Mouse (Mus musculus): ENCODE measurements around the gene Atp9a. TPM values are rescaled to one million over a fixed set of nuclear protein-coding genes. Genes with fewer than 3 reads are reported as not detected.
A peak's percentile ranks its signal among the peaks of the same experiment; 100 is the strongest.
"Not testable (repeated sequence)": the region's sequence is repeated elsewhere in the genome, so short reads cannot be mapped to it uniquely, and the experiment has no call there.

The Atp9a gene
- polyA plus RNA-seq, 1 experiment from 2014 or later = 30.4 TPM

DNA sequence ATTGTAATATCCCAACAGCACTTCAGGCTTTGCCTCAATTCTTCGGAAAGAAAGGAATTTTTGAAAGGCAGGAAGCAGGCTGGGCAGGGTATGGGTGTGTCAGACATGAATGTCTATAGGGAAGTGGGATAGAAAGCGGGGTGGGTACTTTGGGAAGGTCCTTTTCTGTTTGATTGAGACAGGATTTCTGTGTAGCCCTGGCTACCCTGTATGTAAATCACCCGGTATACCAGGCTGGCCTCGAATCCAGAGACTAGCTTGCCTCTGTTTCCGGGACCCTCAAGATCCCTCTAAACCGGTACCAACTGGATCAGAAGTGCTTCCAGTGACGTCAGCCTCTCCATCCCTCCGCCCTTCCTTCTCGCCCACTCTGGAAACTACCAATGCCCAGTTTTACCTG, 18.9 kb upstream of the Atp9a start:
- H3K36me3 ChIP-seq (ENCODE audit: control insufficient read depth, insufficient read depth, low read length) = peaks cover 4% of the 10 kb centered on the region
- DNase-seq (ENCODE audit: low spot score) (no peak), ATAC-seq (ENCODE audit: insufficient read depth, low FRiP score, low TSS enrichment) (no peak)
- peaks cover 29% of the 10 kb centered on the region for H3K4me1 ChIP-seq (ENCODE audit: control insufficient read depth, insufficient read depth, low read length)
- no peak overlapping the region for H3K4me3 ChIP-seq (ENCODE audit: low read depth, low read length)
- no peak overlapping the region for H3K27ac ChIP-seq (ENCODE audit: low read depth, low read length)
- H3K9me3 ChIP-seq (ENCODE audit: control insufficient read depth, low read length) = no peaks in the 10 kb centered on the region
- 0 out of 2 replicates have a peak, but pooled peaks cover 7% of the 10 kb centered on the region for H3K27me3 ChIP-seq (ENCODE audit: control insufficient read depth, insufficient read depth, low read length)
- no peak overlapping the region for H3K4me2 ChIP-seq (ENCODE audit: low read depth)
- WGBS = 89% methylated on average over 9 of the region's 9 CpGs
- no peak overlapping the region for H3K9ac ChIP-seq (ENCODE audit: low read length)

GRCm38 (mm10) chr2:168744406-168744805, 2.2 kb upstream of the Atp9a start:
- not testable (repeated sequence) for H3K27ac ChIP-seq (ENCODE audit: low read depth, low read length); H3K9ac ChIP-seq (ENCODE audit: low read length); H3K36me3 ChIP-seq (ENCODE audit: control insufficient read depth, insufficient read depth, low read length); H3K27me3 ChIP-seq (ENCODE audit: control insufficient read depth, insufficient read depth, low read length); H3K4me2 ChIP-seq (ENCODE audit: low read depth); ATAC-seq (ENCODE audit: insufficient read depth, low FRiP score, low TSS enrichment); H3K9me3 ChIP-seq (ENCODE audit: control insufficient read depth, low read length); H3K4me3 ChIP-seq (ENCODE audit: low read depth, low read length); H3K4me1 ChIP-seq (ENCODE audit: control insufficient read depth, insufficient read depth, low read length); DNase-seq (ENCODE audit: low spot score)
- 90% methylated on average over 10 of the region's 10 CpGs for WGBS

DNA sequence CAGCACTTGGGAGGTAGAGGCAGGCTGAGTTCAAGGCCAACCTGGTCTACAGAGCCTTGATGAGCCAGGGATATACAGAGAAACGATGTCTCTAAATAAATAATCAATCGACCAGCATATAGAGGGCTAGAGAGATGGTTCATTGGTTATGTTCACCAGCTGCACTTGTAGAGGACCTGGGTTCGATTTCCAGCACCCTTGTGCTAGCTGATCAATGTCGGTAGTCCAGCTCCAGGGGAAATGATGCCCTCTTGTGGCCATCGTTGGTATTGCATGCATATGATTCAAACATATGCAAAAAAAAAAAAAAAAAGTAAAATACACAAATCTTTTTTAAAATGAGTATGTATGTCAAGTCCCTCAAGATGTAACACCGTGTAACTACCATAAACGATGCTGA, 440 bp upstream of the Atp9a start:
- no peaks in the 10 kb centered on the region for H3K27me3 ChIP-seq (ENCODE audit: control insufficient read depth, insufficient read depth, low read length)
- no peaks in the 10 kb centered on the region for H3K36me3 ChIP-seq (ENCODE audit: control insufficient read depth, insufficient read depth, low read length)
- no peak overlapping the region for H3K9ac ChIP-seq (ENCODE audit: low read length)
- H3K27ac ChIP-seq (ENCODE audit: low read depth, low read length) = no peak overlapping the region
- no peak overlapping the region for H3K4me3 ChIP-seq (ENCODE audit: low read depth, low read length)
- WGBS = 18% methylated on average over 7 of the region's 7 CpGs
- ATAC-seq (ENCODE audit: insufficient read depth, low FRiP score, low TSS enrichment) (no peak), DNase-seq (ENCODE audit: low spot score) (peak; percentile 67)
- peaks cover 3% of the 10 kb centered on the region; the same call in 1 of the 2 replicates for H3K9me3 ChIP-seq (ENCODE audit: control insufficient read depth, low read length)
- H3K4me1 ChIP-seq (ENCODE audit: control insufficient read depth, insufficient read depth, low read length) = no peaks in the 10 kb centered on the region
- H3K4me2 ChIP-seq (ENCODE audit: low read depth) = no peak overlapping the region; the same call in 1 of the 2 replicates

DNA sequence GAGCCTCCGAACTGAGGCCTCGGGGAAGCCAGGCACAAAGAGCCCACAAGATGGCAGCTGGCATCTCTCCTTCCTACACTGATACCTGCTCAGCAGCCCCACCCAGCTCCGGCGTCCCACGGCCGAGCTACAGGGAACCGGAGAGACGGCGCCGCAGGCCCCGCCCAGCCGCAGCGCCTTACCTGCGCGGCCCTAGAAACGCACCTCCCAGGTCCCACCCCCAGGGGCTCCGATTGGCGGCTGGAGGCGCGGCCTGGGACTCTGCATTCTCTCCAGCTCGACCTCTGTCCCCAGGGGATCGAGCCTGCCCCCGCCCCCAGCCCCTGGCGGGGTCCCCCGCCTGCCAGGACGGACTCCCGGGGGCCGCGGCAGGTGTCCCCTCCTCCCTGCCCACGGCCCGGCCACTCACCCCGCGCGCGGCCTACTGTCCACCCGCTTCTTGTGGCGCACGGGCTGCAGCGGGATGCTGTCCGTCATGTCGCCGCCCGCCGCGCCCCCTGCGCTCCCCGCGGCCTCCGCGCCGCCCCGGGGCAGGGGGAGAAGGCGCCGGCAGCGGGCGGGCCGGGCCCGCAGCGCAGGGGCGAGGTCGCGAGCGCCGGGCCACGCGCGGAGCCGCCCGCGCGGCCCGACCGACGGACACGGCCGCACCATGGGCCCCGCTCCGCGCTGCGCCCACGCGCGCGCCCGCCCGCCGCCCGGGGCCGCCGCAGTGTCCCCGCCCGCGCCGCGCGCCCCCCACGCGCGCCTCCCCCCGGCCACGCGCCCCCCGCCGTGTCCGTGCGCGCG, 743 bp downstream of the Atp9a start:
- Histone ChIP-seq H3K9me3 (ENCODE audit: control insufficient read depth, low read length) (peaks cover 3% of the 10 kb centered on the region; the same call in 1 of the 2 replicates), H3K27ac (ENCODE audit: low read depth, low read length) (peak overlapping the region; percentile 73), H3K4me2 (ENCODE audit: low read depth) (peak overlapping the region; percentile 82), H3K4me1 (ENCODE audit: control insufficient read depth, insufficient read depth, low read length) (no peaks in the 10 kb centered on the region), H3K27me3 (ENCODE audit: control insufficient read depth, insufficient read depth, low read length) (no peaks in the 10 kb centered on the region), H3K36me3 (ENCODE audit: control insufficient read depth, insufficient read depth, low read length) (no peaks in the 10 kb centered on the region), H3K4me3 (ENCODE audit: low read depth, low read length) (peak overlapping the region; percentile 86), H3K9ac (ENCODE audit: low read length) (peak overlapping the region; percentile 92)
- peak; percentile 74 for DNase-seq (ENCODE audit: low spot score)
- peak; percentile 73 for ATAC-seq (ENCODE audit: insufficient read depth, low FRiP score, low TSS enrichment)
- WGBS = 1% methylated on average over 40 of the region's 108 CpGs

DNA sequence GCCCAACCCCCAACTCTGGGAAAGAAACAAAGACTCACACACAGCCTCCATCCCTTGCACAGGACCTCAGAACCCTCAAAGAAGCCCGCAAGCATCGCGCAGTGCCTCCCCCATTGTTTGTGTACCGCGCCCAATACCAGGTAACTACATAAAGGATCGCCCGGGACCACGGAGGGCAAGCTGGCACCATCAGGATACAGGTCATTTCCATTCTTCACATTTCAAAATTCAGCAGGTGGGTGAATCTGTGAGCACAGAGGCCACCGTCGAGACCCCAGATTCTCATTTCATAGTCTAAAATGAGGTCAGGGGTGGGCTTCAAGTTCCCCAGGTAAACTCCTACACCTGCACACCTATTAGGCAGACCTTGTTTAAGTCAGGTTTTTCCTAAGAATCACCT, 1.7 kb downstream of the Atp9a start:
- Histone ChIP-seq H3K9me3 (ENCODE audit: control insufficient read depth, low read length) (peaks cover 3% of the 10 kb centered on the region; the same call in 1 of the 2 replicates), H3K27ac (ENCODE audit: low read depth, low read length) (no peak overlapping the region), H3K4me2 (ENCODE audit: low read depth) (peak overlapping the region; percentile 82; the same call in 1 of the 2 replicates), H3K4me1 (ENCODE audit: control insufficient read depth, insufficient read depth, low read length) (no peaks in the 10 kb centered on the region), H3K27me3 (ENCODE audit: control insufficient read depth, insufficient read depth, low read length) (no peaks in the 10 kb centered on the region), H3K9ac (ENCODE audit: low read length) (no peak overlapping the region), H3K36me3 (ENCODE audit: control insufficient read depth, insufficient read depth, low read length) (no peaks in the 10 kb centered on the region), H3K4me3 (ENCODE audit: low read depth, low read length) (peak overlapping the region; percentile 86)
- ATAC-seq (ENCODE audit: insufficient read depth, low FRiP score, low TSS enrichment) = no peak
- WGBS = 91% methylated on average over 10 of the region's 10 CpGs
- no peak for DNase-seq (ENCODE audit: low spot score)

DNA sequence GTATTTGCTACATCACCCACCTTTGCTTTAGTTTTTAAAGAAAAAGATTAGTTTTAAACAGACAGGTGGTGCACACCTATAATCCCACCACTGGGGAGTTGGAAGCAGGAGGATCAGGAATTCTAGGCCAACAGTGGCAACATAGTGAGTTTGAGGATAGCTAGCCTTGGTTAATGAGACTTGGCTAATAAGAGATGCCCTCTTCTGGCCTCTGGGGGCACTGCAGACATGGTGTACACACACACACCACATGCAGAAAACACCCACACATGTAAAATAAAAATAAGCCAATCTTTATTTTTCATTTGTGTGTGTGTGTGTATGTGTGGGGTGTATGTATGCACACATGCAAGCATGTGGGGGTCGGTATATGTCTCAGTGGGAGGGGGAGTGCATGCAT, 3.4 kb downstream of the Atp9a start:
- ATAC-seq (ENCODE audit: insufficient read depth, low FRiP score, low TSS enrichment) = no peak
- no peaks in the 10 kb centered on the region for H3K4me1 ChIP-seq (ENCODE audit: control insufficient read depth, insufficient read depth, low read length)
- no peak overlapping the region for H3K4me2 ChIP-seq (ENCODE audit: low read depth)
- no peaks in the 10 kb centered on the region for H3K36me3 ChIP-seq (ENCODE audit: control insufficient read depth, insufficient read depth, low read length)
- H3K4me3 ChIP-seq (ENCODE audit: low read depth, low read length) = no peak overlapping the region
- H3K9me3 ChIP-seq (ENCODE audit: control insufficient read depth, low read length) = peaks cover 3% of the 10 kb centered on the region; the same call in 1 of the 2 replicates
- no peak overlapping the region for H3K27ac ChIP-seq (ENCODE audit: low read depth, low read length)
- no peak for DNase-seq (ENCODE audit: low spot score)
- no peak overlapping the region for H3K9ac ChIP-seq (ENCODE audit: low read length)
- 85% methylated on average over 1 of the region's 1 CpGs for WGBS
- H3K27me3 ChIP-seq (ENCODE audit: control insufficient read depth, insufficient read depth, low read length) = no peaks in the 10 kb centered on the region

DNA sequence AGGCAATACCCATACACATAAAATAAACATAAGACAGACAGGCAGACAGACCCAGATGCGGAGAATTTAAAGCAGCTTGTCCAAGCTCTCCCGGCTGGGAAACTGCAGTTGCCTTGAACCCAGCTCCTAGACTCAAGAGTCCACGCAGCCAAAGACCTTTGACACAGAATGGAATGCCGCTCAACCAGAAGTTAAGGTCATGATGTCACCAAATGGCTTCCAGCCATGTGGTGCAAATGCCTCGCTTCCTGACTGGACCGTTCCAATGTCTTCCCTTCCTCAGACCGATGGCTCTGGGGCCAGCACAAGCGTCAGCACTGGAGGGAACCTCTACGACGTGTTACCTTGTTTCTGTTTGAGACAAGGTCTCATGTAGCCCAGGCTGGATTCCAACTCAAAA, 4.3 kb downstream of the Atp9a start:
- Histone ChIP-seq H3K9ac (ENCODE audit: low read length) (no peak overlapping the region), H3K27ac (ENCODE audit: low read depth, low read length) (no peak overlapping the region), H3K4me1 (ENCODE audit: control insufficient read depth, insufficient read depth, low read length) (no peaks in the 10 kb centered on the region), H3K4me3 (ENCODE audit: low read depth, low read length) (no peak overlapping the region), H3K9me3 (ENCODE audit: control insufficient read depth, low read length) (peaks cover 3% of the 10 kb centered on the region; the same call in 1 of the 2 replicates), H3K4me2 (ENCODE audit: low read depth) (no peak overlapping the region), H3K36me3 (ENCODE audit: control insufficient read depth, insufficient read depth, low read length) (no peaks in the 10 kb centered on the region), H3K27me3 (ENCODE audit: control insufficient read depth, insufficient read depth, low read length) (no peaks in the 10 kb centered on the region)
- WGBS = 87% methylated on average over 10 of the region's 10 CpGs
- DNase-seq (ENCODE audit: low spot score) (no peak), ATAC-seq (ENCODE audit: insufficient read depth, low FRiP score, low TSS enrichment) (no peak)

DNA sequence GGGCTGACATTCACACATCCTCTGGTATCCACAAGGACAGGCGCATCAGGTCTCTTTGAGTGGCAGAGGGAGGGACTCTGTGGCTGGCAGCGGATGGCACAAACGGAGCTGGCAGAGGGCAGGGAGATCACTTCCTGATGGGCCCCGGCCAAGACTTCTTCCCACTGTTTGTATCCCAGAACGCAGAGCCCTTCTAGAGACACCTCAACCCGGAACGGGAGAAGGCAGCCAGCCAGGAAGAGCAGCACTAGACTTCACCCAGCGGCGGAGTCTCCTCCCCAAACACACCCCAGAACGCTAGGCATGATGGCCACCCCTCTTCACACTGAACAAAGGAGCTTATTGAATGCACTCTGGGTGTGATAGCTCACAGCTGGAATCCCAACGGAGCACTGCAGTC, 8.2 kb downstream of the Atp9a start:
- H3K36me3 ChIP-seq (ENCODE audit: control insufficient read depth, insufficient read depth, low read length) = no peaks in the 10 kb centered on the region
- no peaks in the 10 kb centered on the region for H3K27me3 ChIP-seq (ENCODE audit: control insufficient read depth, insufficient read depth, low read length)
- H3K9ac ChIP-seq (ENCODE audit: low read length) = no peak overlapping the region
- H3K4me2 ChIP-seq (ENCODE audit: low read depth) = no peak overlapping the region
- 55% methylated on average over 11 of the region's 11 CpGs for WGBS
- no peak overlapping the region for H3K27ac ChIP-seq (ENCODE audit: low read depth, low read length)
- DNase-seq (ENCODE audit: low spot score) = no peak
- H3K9me3 ChIP-seq (ENCODE audit: control insufficient read depth, low read length) = peaks cover 3% of the 10 kb centered on the region; the same call in 1 of the 2 replicates
- no peak overlapping the region for H3K4me3 ChIP-seq (ENCODE audit: low read depth, low read length)
- no peak for ATAC-seq (ENCODE audit: insufficient read depth, low FRiP score, low TSS enrichment)
- H3K4me1 ChIP-seq (ENCODE audit: control insufficient read depth, insufficient read depth, low read length) = peaks cover 15% of the 10 kb centered on the region; the same call in 1 of the 2 replicates

- Histone ChIP-seq H3K4me3 (ENCODE audit: low read depth, low read length) (no peak overlapping the region), H3K36me3 (ENCODE audit: control insufficient read depth, insufficient read depth, low read length) (no peaks in the 10 kb centered on the region), H3K27ac (ENCODE audit: low read depth, low read length) (no peak overlapping the region), H3K9ac (ENCODE audit: low read length) (no peak overlapping the region), H3K27me3 (ENCODE audit: control insufficient read depth, insufficient read depth, low read length) (no peaks in the 10 kb centered on the region), H3K4me2 (ENCODE audit: low read depth) (no peak overlapping the region), H3K9me3 (ENCODE audit: control insufficient read depth, low read length) (no peaks in the 10 kb centered on the region), H3K4me1 (ENCODE audit: control insufficient read depth, insufficient read depth, low read length) (peaks cover 15% of the 10 kb centered on the region; the same call in 1 of the 2 replicates)
- WGBS = 76% methylated on average over 8 of the region's 8 CpGs
- DNase-seq (ENCODE audit: low spot score) (no peak), ATAC-seq (ENCODE audit: insufficient read depth, low FRiP score, low TSS enrichment) (no peak)
Observed at GRCm38 (mm10) chr2:168731258-168731657, 11.0 kb downstream of the Atp9a start.

All from neural tube, embryonic 11.5 days (tissue).